Mouse (Mus musculus) cerebellum, adult 18-20 months (tissue): ENCODE data around the gene Klc1.
"Not testable (repeated sequence)": the region's sequence is repeated elsewhere in the genome, so short reads cannot be mapped to it uniquely, and the experiment has no call there.

ENCODE experiments used
- DNase-seq, 2 experiments: peaks; one replicate each; pipeline ENCODE4 v3.0.0; 2021

The Klc1 gene

DNA sequence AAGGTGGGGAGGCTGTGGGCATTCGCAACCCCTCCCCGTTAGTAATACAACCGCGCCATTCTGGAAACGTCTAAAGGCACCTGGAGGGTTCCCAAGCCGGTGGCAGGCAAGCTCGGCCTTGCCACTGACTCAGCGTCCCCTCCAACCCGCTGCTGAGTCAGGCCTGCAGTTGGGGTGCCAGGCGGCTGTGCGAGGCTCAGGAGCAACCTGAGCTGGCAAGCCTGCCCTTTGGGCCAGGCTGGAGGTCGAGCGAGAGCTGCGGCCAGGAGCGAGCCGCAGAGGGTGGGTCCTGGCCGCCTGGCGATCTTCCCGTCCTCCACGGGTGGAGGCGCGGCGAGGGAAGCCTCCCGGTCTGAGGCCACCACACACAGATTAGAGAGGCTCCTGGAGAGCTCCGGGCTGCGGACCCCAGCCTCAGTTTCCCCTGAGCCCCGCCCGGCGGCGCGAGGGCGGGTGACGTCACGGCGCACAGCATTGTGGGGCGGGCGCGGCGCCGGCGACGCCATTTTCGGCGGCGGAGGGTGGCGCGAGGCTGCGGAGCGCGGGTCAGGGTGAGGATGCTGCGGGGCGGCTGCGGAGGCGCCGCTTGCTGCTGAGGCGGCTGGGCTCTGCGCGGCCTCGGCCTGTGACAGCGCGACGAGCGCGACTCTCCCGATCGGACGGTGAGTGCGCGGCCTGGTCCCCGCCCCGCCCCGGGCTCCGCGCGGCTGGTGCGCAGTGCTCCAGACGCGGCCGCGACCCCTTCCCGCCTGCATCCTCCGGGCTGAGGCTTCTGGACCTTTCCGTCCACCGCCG lies at the start of gene Klc1:
Gene Klc1, plus strand, starts transcription at position 469 of the 795 bp plus-strand sequence.
- DNase-seq = peak; percentile 73 to 94

- DNase-seq = no peak
Measured at GRCm38 (mm10) chr12:111710091-111710490, 48.6 kb upstream of the Klc1 start.

GRCm38 (mm10) chr12:111712476-111712875 lies 46.2 kb upstream of the Klc1 start:
- no peak for DNase-seq

DNA sequence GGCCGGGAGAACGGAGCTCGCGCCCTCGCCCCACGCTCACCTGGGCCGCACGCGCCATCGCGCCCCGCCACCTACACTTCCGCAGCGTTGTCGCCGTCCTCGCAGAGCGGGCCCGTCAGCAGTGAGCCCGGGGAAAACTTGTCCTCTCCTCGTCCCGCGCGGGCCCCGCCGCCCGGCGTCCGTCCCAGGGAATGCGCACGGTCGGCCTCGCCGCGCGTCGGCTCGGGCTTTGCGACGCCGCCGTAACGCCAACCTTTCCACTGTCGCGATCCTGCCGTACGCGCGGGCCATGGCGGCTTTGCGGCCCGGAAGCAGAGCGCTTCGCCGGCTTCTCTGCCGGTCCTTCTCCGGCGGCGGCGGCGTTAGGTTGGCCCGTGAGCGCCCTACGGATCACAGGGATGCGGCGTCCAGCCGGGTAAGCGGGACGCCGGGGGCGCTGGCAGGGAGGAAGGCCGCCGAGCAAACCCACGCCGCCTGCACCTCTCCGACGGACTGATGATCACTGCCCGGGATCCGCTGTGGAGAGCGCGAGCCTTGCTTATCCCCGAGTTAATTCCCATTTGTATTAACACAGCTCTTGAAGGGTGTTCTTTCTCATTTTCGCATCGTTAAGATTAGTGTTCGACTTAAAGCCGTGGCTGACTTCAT lies 45.5 kb upstream of the Klc1 start, which contains the start of the genes Bag5 and Apopt1:
Gene Bag5, minus strand, starts transcription at position 254 of the 648 bp plus-strand sequence.
Gene Apopt1, plus strand, starts transcription at position 258 of the 648 bp plus-strand sequence.
- peak; percentile 89 to 95 for DNase-seq

DNA sequence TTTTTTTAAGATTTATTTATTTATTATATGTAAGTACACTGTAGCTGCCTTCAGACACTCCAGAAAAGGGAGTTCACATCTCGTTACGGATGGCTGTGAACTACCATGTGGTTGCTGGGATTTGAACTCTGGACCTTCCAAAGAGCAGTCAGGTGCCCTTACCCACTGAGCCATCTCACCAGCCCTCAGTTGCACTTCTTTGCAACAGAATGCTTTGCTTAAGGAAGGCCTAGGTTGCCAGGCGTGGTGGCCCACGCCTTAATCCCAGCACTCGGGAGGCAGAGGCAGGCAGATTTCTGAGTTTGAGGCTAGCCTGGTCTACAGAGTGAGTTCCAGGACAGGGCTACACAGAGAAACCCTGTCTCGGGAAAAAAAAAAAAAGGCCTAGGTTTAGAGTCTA lies 44.8 kb upstream of the Klc1 start:
- DNase-seq = not testable (repeated sequence)

DNA sequence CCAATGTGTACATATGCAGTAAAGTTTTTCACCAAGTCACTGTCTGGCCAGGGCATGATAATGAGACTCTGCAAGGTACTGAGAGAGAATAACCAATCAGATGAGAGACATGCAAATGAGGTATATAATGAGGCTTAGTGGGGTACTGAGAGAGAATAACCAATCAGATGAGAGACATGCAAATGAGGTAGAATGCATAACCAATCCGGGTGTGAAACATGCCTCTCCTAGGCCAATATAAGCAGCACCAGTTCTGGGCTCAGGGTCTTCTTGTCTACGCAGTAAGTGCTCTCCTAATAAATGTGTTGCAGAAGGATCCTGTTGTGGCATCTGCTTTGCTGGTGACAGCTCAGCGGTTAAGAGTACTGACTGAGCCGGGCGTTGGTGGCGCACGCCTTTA lies 42.1 kb upstream of the Klc1 start:
- DNase-seq = no peak

DNA sequence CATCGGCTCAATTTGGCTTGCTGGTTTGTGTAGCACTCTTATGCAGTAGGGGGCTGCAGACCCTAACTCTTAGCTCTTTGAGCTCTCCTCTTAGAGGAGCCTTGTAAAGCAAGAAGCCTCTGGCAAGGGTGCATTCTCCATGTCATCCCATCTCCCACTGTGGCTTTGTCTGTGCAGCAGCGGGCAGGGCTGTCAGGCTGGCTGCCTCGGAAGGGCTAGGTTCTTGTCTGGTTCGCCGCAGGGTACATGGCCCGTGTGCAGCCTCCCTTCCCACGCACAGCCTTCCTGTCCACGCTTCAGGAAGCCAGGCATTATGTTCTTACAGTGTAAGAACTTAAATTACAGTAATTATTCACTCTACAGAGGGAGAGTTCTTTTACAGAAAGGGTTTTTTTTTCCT lies 40.0 kb upstream of the Klc1 start:
- DNase-seq = peak; percentile 67 to 73

- no peak for DNase-seq
Measured at GRCm38 (mm10) chr12:111720222-111720621, 38.4 kb upstream of the Klc1 start.

DNA sequence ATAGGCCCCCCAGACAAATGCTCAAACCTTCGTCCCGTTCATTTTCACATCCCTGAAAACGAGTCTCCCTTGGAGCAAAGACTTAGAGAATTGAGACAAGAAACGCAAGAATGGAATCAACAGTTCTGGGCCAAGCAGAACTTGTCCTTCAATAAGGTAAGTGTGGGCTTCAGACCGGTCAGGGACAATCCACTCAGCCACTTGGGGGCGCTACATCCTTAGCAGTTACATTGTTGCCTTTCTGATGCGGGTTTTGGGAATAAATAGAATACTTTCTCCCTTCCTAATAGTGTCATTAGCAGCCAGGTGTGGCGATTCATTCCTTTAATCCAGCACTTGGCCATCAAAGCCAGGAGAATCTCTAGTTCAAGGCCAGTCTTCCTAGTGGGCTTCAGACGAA lies 36.0 kb upstream of the Klc1 start:
- DNase-seq = peak; percentile 66 to 78

GRCm38 (mm10) chr12:111724638-111725337 lies 33.9 kb upstream of the Klc1 start:
- DNase-seq = peak; percentile 75 to 84

DNA sequence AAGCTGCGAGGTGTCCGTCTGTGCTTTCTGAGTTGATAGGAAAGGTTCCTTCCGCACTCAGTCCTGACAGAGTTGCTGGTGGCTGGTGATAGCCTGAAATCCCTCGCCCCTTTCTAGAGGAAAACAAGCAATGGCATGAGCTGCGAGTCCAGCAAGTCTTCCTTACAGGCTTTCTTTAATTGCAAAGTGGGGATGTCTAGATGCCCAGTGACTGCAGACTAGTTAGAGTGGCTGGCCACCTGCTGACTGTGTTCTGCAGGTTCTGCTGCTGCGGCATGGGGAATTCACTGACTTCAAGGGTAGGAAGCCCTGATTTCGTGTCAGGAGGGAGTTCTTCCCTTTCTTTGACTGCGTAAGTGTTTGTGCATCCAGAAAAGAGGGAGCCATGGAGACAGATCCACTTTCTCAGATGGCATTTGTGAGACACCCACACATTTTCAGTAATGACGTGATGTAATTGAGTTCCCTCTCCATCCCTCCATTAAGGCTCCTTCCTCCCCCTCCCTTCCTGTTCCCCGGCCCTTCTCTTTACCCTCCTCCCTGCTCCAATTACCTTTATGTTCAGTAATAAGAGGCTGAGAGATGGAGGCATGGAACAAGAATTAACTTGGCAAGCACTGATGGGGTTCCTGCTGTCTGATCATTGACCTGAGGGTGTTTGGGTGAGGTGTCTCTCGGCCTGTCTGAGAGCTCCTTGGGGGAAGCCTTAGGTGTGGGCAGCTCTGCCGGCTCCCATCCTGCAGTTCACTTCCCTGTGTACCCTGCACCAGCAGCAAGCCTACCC lies 33.1 kb upstream of the Klc1 start:
- peak in 1 of 2 experiments; percentile 48 for DNase-seq

GRCm38 (mm10) chr12:111726122-111726463 lies 32.6 kb upstream of the Klc1 start:
- DNase-seq = no peak

DNA sequence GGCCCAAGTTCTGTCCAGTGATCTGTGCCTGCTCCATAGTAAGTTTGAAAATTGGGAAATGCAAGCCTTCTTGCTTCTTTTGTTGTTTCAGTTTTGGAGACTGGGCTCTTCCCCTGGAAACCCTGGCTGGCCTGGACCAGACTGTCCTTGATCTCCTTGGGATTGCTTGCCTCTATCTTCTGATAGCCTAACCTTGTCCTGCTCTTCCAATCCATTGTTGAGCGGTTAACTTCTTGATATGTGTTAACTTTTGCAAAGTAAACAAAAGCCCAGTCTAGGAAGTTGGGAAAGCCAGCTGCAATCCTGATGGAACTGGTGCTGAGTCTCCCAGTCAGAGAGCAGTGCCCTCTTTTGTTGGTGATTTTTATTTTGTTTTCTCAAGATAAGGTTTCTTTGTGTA lies 30.7 kb upstream of the Klc1 start:
- no peak for DNase-seq

DNA sequence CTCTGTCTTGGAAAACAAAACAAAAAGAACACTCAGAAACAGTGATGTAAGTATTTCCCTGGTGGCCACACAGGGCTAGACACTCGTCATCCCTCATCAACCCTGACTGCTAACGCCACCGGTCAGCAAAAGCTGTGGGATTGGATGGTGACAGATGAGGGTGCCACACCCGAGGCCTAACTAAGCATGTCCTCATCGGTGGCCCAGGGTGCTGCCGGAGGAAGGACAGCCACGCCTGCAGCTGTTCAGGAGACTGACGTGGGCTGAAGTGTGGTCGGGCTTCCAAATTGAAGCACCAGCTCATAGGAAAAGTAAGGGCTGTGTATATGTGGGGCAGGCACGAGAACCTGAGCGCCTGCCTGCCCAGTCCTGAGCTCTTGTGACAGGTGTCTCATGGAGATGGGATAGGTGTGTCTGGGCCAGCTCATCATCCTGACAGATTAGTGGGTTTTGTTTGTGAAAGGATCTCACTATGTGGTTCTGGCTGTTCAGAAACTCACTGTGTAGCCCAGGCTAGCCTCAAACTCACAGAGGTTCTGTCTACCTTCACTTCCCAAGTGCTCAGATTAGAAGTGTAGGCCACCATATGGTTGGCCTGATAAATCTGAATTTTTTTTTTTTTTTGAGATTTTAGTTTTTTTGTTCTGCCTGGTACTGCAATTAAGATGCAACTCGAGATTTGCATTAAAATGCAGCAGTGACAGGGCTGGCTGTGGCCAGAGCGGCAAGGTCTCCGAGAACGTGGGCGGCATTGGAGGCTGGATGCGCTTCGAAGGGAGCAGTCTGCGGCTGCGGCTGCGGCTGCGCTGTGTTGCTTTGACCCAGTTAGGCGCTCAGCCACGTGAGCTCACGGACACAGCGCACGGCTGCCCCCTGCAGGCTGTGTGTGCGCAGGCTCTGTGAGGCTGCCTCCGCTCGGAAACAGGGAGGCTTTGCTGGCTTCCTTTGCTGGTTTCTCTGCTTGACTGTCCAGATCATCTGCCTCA lies 26.5 kb upstream of the Klc1 start:
- peak; percentile 91 to 96 for DNase-seq

GRCm38 (mm10) chr12:111732921-111733320 lies 25.7 kb upstream of the Klc1 start:
- no peak for DNase-seq

DNA sequence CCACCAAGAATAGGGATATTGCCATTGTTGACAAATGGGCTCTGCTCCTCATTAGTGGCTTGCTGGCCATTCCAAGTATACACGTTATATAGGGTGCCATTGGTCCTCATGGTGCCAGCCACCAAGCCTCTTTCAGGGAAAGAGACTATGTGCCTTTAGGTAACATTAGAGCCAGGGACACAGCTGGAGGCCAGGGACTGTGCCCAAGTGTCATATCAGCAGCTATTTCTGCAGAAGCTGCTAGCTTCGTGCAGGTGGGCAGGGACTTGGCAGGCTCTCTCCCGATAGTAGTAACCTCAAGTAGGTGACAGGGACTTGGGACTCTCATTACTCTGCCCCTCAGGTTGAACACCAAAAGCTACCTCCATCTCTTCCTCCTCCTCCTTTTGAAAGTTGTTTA lies 23.7 kb upstream of the Klc1 start:
- DNase-seq = no peak

DNA sequence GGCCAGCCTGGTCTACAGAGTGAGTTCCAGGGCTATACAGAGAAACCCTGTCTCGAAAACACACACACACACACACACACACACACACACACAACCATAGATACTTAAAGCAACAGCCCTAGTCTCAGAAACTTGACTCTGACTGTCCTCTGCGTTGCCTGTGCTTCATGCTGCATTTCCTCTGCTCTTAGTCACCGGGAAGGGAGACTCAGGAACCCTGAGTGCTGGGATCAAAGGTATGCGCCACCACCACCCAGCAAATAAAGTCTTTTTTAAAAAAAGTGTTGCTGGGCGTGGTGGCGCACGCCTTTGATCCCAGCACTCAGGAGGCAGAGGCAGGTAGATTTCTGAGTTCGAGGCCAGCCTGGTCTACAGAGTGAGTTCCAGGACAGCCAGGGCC lies 22.0 kb upstream of the Klc1 start:
- not testable (repeated sequence) for DNase-seq

- DNase-seq = no peak
Measured at GRCm38 (mm10) chr12:111737370-111737769, 21.3 kb upstream of the Klc1 start.

DNA sequence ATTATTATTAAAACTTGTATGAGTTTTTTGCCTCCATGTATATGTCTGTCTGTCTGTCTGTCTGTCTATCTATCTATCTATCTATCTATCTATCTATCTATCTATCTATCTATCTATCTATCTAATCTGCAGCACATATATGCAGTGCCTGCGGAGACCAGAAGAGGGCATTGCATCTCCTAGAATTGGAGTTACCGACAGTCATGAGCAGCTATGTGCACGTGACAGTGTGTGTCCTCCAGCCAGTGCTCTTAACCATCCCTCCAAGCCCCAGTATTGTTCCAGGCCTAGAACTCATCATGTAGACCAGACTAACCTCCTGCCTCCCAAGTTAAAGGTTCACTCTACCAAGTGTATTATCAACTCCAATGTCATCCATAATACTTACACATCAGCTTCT lies 19.9 kb upstream of the Klc1 start:
- DNase-seq = peak; percentile 78 to 79

DNA sequence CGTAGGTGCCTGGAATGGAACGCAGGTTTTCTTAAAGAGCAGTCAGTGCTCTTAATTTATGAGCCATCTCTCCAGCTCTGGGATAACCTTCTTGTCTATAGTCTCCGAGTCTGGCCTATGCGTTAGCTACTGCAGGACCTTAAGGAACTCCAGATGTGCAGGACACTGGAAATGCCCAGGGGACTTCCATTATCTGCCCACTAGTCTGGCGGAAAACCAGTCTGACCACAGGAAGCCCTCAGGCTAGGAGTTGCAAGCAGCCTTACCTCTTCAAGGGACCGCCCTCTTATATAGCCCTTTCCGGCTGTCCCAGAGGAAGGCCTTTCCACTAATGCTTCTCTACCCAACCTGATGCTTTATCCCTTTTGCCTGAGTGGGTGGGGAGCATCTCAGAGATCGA lies 17.3 kb upstream of the Klc1 start:
- DNase-seq = no peak

GRCm38 (mm10) chr12:111743419-111743818 lies 15.2 kb upstream of the Klc1 start:
- DNase-seq = no peak
